Mouse (Mus musculus) lung, adult 2 months (tissue): Measurements from ENCODE around the gene 1700092M07Rik. TPM values are rescaled to one million over a fixed set of nuclear protein-coding genes. Genes with fewer than 3 reads are reported as not detected.
A peak's percentile ranks its signal among the peaks of the same experiment; 100 is the strongest.

ENCODE experiments used
- DNase-seq: peaks from one replicate; pipeline ENCODE4 v3.0.0; 2022
- H3K4me1 ChIP-seq: fragments of 200-500 bp; 2 replicates; pipeline ENCODE4 v1.6.1; 2011; ENCODE audit warnings: low read length; ENCODE audit not compliant: control insufficient read depth, insufficient read depth
- H3K4me3 ChIP-seq: fragments of 200-500 bp; replicated peaks from 2 replicates; pipeline ENCODE3; 2011; ENCODE audit warnings: low read depth, mild to moderate bottlenecking, control low read depth, low read length; ENCODE audit errors: extremely low read depth
- CTCF ChIP-seq: fragments of 200-500 bp; IDR thresholded peaks from 2 replicates; pipeline ENCODE4 v1.5.1; 2011; ENCODE audit warnings: mild to moderate bottlenecking, low read length, control low read depth; ENCODE audit not compliant: insufficient read depth
- POLR2A ChIP-seq: fragments of 200-500 bp; IDR thresholded peaks from 2 replicates; pipeline ENCODE4 v1.6.1; 2011; ENCODE audit warnings: low read depth, mild to moderate bottlenecking, control low read depth, low read length, borderline replicate concordance; ENCODE audit errors: extremely low read depth
- WGBS: fragments of 180-500 bp; shearing (Covaris S2); methylation state at CpG from one replicate; pipeline ENCODE4 v1.1.7; 2018; 5-methylcytosine and 5-hydroxymethylcytosine counted together
- polyA plus RNA-seq: library from polyadenylated mRNA; depleted of rRNA; stranded (reverse); fragments of >200 nt; gene quantifications from 2 replicates; pipeline ENCODE4 v1.2.3, GENCODE M21; 2012; rRNA removed

The 1700092M07Rik gene
- polyA plus RNA-seq, 1 experiment = not detected

GRCm38 (mm10) chr19:8786008-8786781 lies 45.7 kb downstream of the 1700092M07Rik start, which contains the start of gene Taf6l:
Taf6l (minus strand) TSS chr19:8786417.
- WGBS = under 1% methylated on average over 32 of the region's 32 CpGs
- TF ChIP-seq POLR2A (no peak), CTCF (peak; percentile 40; the same call in 1 of the 2 replicates)
- DNase-seq = peak; percentile 88
- H3K4me1 ChIP-seq = no peaks in the 10 kb centered on the region
- peak within 1 kb of the TSS; percentile 71 for H3K4me3 ChIP-seq

GRCm38 (mm10) chr19:8788521-8788920 lies 48.0 kb downstream of the 1700092M07Rik start:
- WGBS = 45% methylated on average over 3 of the region's 3 CpGs

GRCm38 (mm10) chr19:8789171-8789570 lies 48.7 kb downstream of the 1700092M07Rik start:
- no peaks in the 10 kb centered on the region for H3K4me1 ChIP-seq
- no peak for TF ChIP-seq POLR2A
- no peak for TF ChIP-seq CTCF
- 50% methylated on average over 1 of the region's 1 CpGs for WGBS
- no peak overlapping the region for H3K4me3 ChIP-seq
- DNase-seq = no peak

More at GRCm38 (mm10) chr19:8788521-8788920, 48.0 kb downstream of the 1700092M07Rik start:
- Histone ChIP-seq H3K4me1 (no peaks in the 10 kb centered on the region), H3K4me3 (no peak overlapping the region)
- TF ChIP-seq CTCF = no peak
- no peak for TF ChIP-seq POLR2A
- no peak for DNase-seq

GRCm38 (mm10) chr19:8790171-8790570 lies 49.7 kb downstream of the 1700092M07Rik start:
- H3K4me1 ChIP-seq = no peaks in the 10 kb centered on the region
- no peak for TF ChIP-seq CTCF
- TF ChIP-seq POLR2A = no peak
- DNase-seq = no peak
- no peak overlapping the region for H3K4me3 ChIP-seq
- 69% methylated on average over 7 of the region's 7 CpGs for WGBS

Other genes with a start within 250 kb of the 1700092M07Rik start
- gene Slc22a8, start 149.5 kb upstream of the 1700092M07Rik start, polyA plus RNA-seq = 0.07 TPM in 1 of 2 replicates, not detected in the other
- gene Slc22a6, start 122.7 kb upstream of the 1700092M07Rik start, polyA plus RNA-seq = not detected in 2 replicates
- 0.89 and 1.7 TPM in 2 replicates for gene Chrm1, start 76.9 kb upstream of the 1700092M07Rik start, polyA plus RNA-seq
- 263 and 265 TPM in 2 replicates for gene Slc3a2, start 17.3 kb upstream of the 1700092M07Rik start, polyA plus RNA-seq
- 19.5 and 21.3 TPM in 2 replicates for gene Wdr74, start 4.9 kb upstream of the 1700092M07Rik start, polyA plus RNA-seq
- gene Stx5a, start 695 bp downstream of the 1700092M07Rik start, polyA plus RNA-seq = 79.0 and 88.0 TPM in 2 replicates
- gene Nxf1, start 16.4 kb downstream of the 1700092M07Rik start, polyA plus RNA-seq = 61.4 and 85.3 TPM in 2 replicates
- gene Tmem223, start 30.3 kb downstream of the 1700092M07Rik start, polyA plus RNA-seq = 188 and 217 TPM in 2 replicates
- gene Tmem179b, start 33.7 kb downstream of the 1700092M07Rik start, polyA plus RNA-seq = 88.7 and 103 TPM in 2 replicates
- 8.6 and 9.0 TPM in 2 replicates for gene Taf6l, start 45.7 kb downstream of the 1700092M07Rik start, polyA plus RNA-seq
- gene Polr2g, start 57.9 kb downstream of the 1700092M07Rik start, polyA plus RNA-seq = 26.2 and 42.5 TPM in 2 replicates
- 1.9 and 2.3 TPM in 2 replicates for gene Zbtb3, start 61.8 kb downstream of the 1700092M07Rik start, polyA plus RNA-seq
- 8.5 and 12.8 TPM in 2 replicates for gene Ttc9c, start 78.6 kb downstream of the 1700092M07Rik start, polyA plus RNA-seq
- gene Hnrnpul2, start 79.3 kb downstream of the 1700092M07Rik start, polyA plus RNA-seq = 25.4 and 28.0 TPM in 2 replicates
- not detected in 2 replicates for gene AC129217.1, start 89.1 kb downstream of the 1700092M07Rik start, polyA plus RNA-seq
- gene Bscl2, start 96.7 kb downstream of the 1700092M07Rik start, polyA plus RNA-seq = 140 and 164 TPM in 2 replicates
- gene Gng3, start 98.5 kb downstream of the 1700092M07Rik start, polyA plus RNA-seq = 0.11 and 0.19 TPM in 2 replicates
- gene Lrrn4cl, start 110.0 kb downstream of the 1700092M07Rik start, polyA plus RNA-seq = 2.1 and 3.4 TPM in 2 replicates
- gene Ubxn1, start 130.8 kb downstream of the 1700092M07Rik start, polyA plus RNA-seq = 84.2 and 101 TPM in 2 replicates
- 26.2 and 37.6 TPM in 2 replicates for gene Uqcc3, start 140.2 kb downstream of the 1700092M07Rik start, polyA plus RNA-seq
- gene Lbhd1, start 143.0 kb downstream of the 1700092M07Rik start, polyA plus RNA-seq = 0.58 and 1.7 TPM in 2 replicates
- not detected in 2 replicates for gene Gm49403, start 143.2 kb downstream of the 1700092M07Rik start, polyA plus RNA-seq
- 11.8 and 15.4 TPM in 2 replicates for gene 1810009A15Rik, start 148.1 kb downstream of the 1700092M07Rik start, polyA plus RNA-seq
- gene Gm49416, start 148.2 kb downstream of the 1700092M07Rik start, polyA plus RNA-seq = not detected in 2 replicates
- 18.5 and 22.2 TPM in 2 replicates for gene Ints5, start 152.3 kb downstream of the 1700092M07Rik start, polyA plus RNA-seq
- gene Ganab, start 157.4 kb downstream of the 1700092M07Rik start, polyA plus RNA-seq = 83.8 and 124 TPM in 2 replicates
- gene B3gat3, start 179.7 kb downstream of the 1700092M07Rik start, polyA plus RNA-seq = 92.3 and 107 TPM in 2 replicates
- 11.3 and 14.1 TPM in 2 replicates for gene Rom1, start 188.6 kb downstream of the 1700092M07Rik start, polyA plus RNA-seq
- gene Eml3, start 188.8 kb downstream of the 1700092M07Rik start, polyA plus RNA-seq = 50.5 and 65.5 TPM in 2 replicates
- 20.0 and 26.9 TPM in 2 replicates for gene Mta2, start 201.2 kb downstream of the 1700092M07Rik start, polyA plus RNA-seq
- gene Tut1, start 213.1 kb downstream of the 1700092M07Rik start, polyA plus RNA-seq = 14.9 and 17.9 TPM in 2 replicates
- gene Eef1g, start 226.3 kb downstream of the 1700092M07Rik start, polyA plus RNA-seq = 121 and 206 TPM in 2 replicates
- 56.3 and 84.7 TPM in 2 replicates for gene Ahnak, start 248.6 kb downstream of the 1700092M07Rik start, polyA plus RNA-seq